Comparison of ENCODE assay signal across 15 mouse cellular contexts in the genomic region with DNA sequence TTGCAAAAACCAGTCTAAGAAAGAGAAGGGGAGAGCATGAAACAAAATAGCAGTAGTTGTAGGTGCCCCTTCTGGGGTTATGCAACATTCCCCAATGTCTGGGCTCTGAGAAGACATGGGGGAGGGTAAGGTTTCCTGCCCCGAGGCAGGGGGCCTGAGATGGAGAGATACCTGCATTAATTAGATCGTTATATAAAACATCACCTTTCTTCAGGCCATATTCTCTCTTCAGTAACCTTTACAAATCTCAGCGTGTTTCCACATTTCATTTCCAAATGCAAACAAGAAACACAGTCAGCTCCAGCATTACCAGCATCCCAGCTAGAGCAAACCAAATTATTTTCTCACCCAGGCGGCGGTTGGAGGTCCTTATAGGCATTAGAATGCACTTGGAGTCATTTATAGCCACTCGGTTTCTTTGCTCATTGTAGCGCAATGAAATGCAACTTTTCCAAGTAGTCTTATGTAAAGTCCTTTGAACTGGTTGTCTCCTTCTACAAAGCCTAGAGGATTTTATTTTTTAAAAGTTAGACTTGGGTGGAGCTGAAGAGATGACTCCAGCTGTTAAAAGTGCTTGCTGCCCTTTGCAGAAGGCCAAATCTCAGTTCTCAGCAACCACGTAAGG.
DNase-seq lines count a peak whose midpoint lies in the region; ATAC-seq lines count a peak whose summit lies in the region.
"Had no signal": no experiment of that assay in that cellular context is flagged by ENCODE, and none has a peak within 500 bp of the region (broad histone marks: within the 10 kb centered on the region; RNA-seq: fewer than 3 reads in every experiment).

No protein-coding gene starts in this region.

- ATAC-seq in kidney, embryonic 15.5 days (replicated peaks; ENCODE audit: low FRiP score): no peak
- ATAC-seq in heart, embryonic 16.5 days (replicated peaks; ENCODE audit: extremely low read depth, insufficient read depth, low FRiP score): no peak
- ATAC-seq in hindbrain, embryonic 16.5 days: no peak
- ATAC-seq: forebrain, embryonic 14.5 days had no signal

- H3K27ac ChIP-seq in kidney, embryonic 15.5 days: no peak overlapping the region
- peak overlapping the region; percentile 38 for H3K27ac ChIP-seq in heart, embryonic 16.5 days (ENCODE audit: low read length)
- no peak overlapping the region for H3K27ac ChIP-seq in hindbrain, embryonic 16.5 days (ENCODE audit: low read depth, low read length)
- H3K27ac ChIP-seq: hindbrain, embryonic 15.5 days; liver, embryonic 13.5 days; midbrain, embryonic 12.5 days; neural tube, embryonic 15.5 days had no signal

- H3K27me3 ChIP-seq in kidney, embryonic 15.5 days: no peaks in the 10 kb centered on the region
- no peaks in the 10 kb centered on the region for H3K27me3 ChIP-seq in heart, embryonic 16.5 days (ENCODE audit: control insufficient read depth, insufficient read depth, low read length)
- H3K27me3 ChIP-seq in hindbrain, embryonic 16.5 days (replicated peaks; ENCODE audit: control insufficient read depth, insufficient read depth, low read length): no peaks in the 10 kb centered on the region
- H3K27me3 ChIP-seq: hindbrain, embryonic 15.5 days; liver, embryonic 13.5 days; neural tube, embryonic 15.5 days had no signal

- H3K4me2 ChIP-seq in kidney, embryonic 15.5 days: no peak overlapping the region
- H3K4me2 ChIP-seq in heart, embryonic 16.5 days (ENCODE audit: low read depth, low read length): no peak overlapping the region
- no peak overlapping the region for H3K4me2 ChIP-seq in hindbrain, embryonic 16.5 days (ENCODE audit: low read length)
- H3K4me2 ChIP-seq: hindbrain, embryonic 15.5 days; liver, embryonic 13.5 days; midbrain, embryonic 12.5 days; neural tube, embryonic 15.5 days had no signal

- no peak overlapping the region for H3K9ac ChIP-seq in kidney, embryonic 15.5 days
- no peak overlapping the region for H3K9ac ChIP-seq in heart, embryonic 16.5 days (ENCODE audit: low read length)
- no peak overlapping the region for H3K9ac ChIP-seq in hindbrain, embryonic 16.5 days (ENCODE audit: low read depth, low read length)
- H3K9ac ChIP-seq: hindbrain, embryonic 15.5 days; liver, embryonic 13.5 days; midbrain, embryonic 12.5 days; neural tube, embryonic 15.5 days had no signal

- H3K36me3 ChIP-seq in kidney, embryonic 15.5 days: no peaks in the 10 kb centered on the region
- no peaks in the 10 kb centered on the region for H3K36me3 ChIP-seq in heart, embryonic 16.5 days (ENCODE audit: control insufficient read depth, insufficient read depth)
- H3K36me3 ChIP-seq in hindbrain, embryonic 16.5 days (ENCODE audit: control insufficient read depth, insufficient read depth, low read length): no peaks in the 10 kb centered on the region
- H3K36me3 ChIP-seq: hindbrain, embryonic 15.5 days; liver, embryonic 13.5 days; midbrain, embryonic 12.5 days; neural tube, embryonic 15.5 days had no signal

- H3K4me1 ChIP-seq in kidney, embryonic 15.5 days: peaks cover 15% of the 10 kb centered on the region
- H3K4me1 ChIP-seq in heart, embryonic 16.5 days (ENCODE audit: control insufficient read depth, insufficient read depth, low read length): 0 out of 2 replicates have a peak, but pooled peaks cover 2% of the 10 kb centered on the region
- peaks cover 9% of the 10 kb centered on the region for H3K4me1 ChIP-seq in hindbrain, embryonic 16.5 days (ENCODE audit: control insufficient read depth, insufficient read depth, low read depth, low read length)
- H3K4me1 ChIP-seq: liver, embryonic 13.5 days had no signal

- peak; percentile 4 for DNase-seq in gastrocnemius, adult 18-20 months (ENCODE audit: low spot score)
- DNase-seq in gastrocnemius, postnatal 4 days (ENCODE audit: low spot score in 2 of 2): no peak
- DNase-seq in kidney, adult 8-10 months: peak; percentile 23 to 33
- peak; percentile 34 for DNase-seq in skeletal muscle tissue, adult 2 months (ENCODE audit: low read depth, low spot score)
- no peak for DNase-seq in cerebellum, adult 18-20 months
- DNase-seq: cerebellum, adult 9-11 months; liver, embryonic 13.5 days; lung, postnatal 14 days had no signal

- H3K9me3 ChIP-seq in kidney, embryonic 15.5 days (replicated peaks): no peaks in the 10 kb centered on the region
- H3K9me3 ChIP-seq in heart, embryonic 16.5 days (replicated peaks; ENCODE audit: control insufficient read depth, low read length): no peaks in the 10 kb centered on the region
- H3K9me3 ChIP-seq in hindbrain, embryonic 16.5 days (ENCODE audit: control insufficient read depth, low read length): no peaks in the 10 kb centered on the region
- H3K9me3 ChIP-seq: hindbrain, embryonic 15.5 days; liver, embryonic 13.5 days; midbrain, embryonic 12.5 days; neural tube, embryonic 15.5 days had no signal

- WGBS in kidney, embryonic 15.5 days: 46% methylated on average over 8 of the region's 8 CpGs
- 48% methylated on average over 8 of the region's 8 CpGs for WGBS in heart, embryonic 16.5 days
- WGBS in hindbrain, embryonic 16.5 days: 31% methylated on average over 8 of the region's 8 CpGs

- H3K4me3 ChIP-seq in kidney, embryonic 15.5 days (replicated peaks): no peak overlapping the region
- no peak overlapping the region for H3K4me3 ChIP-seq in heart, embryonic 16.5 days (ENCODE audit: low read length)
- H3K4me3 ChIP-seq in hindbrain, embryonic 16.5 days (ENCODE audit: low read length): no peak overlapping the region
- H3K4me3 ChIP-seq: hindbrain, embryonic 15.5 days; liver, embryonic 13.5 days; midbrain, embryonic 12.5 days; neural tube, embryonic 15.5 days had no signal

Comparison
In these comparisons a context has a peak if more than half of its experiments do, and no peak if none do; other contexts are left out.
1. DNase-seq: peak in gastrocnemius, adult 18-20 months (single experiment), kidney, adult 8-10 months (2 of 2) and skeletal muscle tissue, adult 2 months (single experiment); none in gastrocnemius, postnatal 4 days (0 of 2) and cerebellum, adult 18-20 months (0 of 2).